Mouse (Mus musculus) central nervous system, embryonic 14 days (tissue): ENCODE results near the gene Slc16a12. TPM values are rescaled to one million over a fixed set of nuclear protein-coding genes. Genes with fewer than 3 reads are reported as not detected.

Experiments
- polyA plus RNA-seq: library from polyadenylated mRNA; depleted of rRNA; stranded (reverse); fragments of >200 nt; gene quantifications from 2 replicates; pipeline ENCODE4 v1.2.3, GENCODE M21; 2012; rRNA removed

Gene Slc16a12
- 1.7 and 1.9 TPM in 2 replicates for polyA plus RNA-seq

DNA sequence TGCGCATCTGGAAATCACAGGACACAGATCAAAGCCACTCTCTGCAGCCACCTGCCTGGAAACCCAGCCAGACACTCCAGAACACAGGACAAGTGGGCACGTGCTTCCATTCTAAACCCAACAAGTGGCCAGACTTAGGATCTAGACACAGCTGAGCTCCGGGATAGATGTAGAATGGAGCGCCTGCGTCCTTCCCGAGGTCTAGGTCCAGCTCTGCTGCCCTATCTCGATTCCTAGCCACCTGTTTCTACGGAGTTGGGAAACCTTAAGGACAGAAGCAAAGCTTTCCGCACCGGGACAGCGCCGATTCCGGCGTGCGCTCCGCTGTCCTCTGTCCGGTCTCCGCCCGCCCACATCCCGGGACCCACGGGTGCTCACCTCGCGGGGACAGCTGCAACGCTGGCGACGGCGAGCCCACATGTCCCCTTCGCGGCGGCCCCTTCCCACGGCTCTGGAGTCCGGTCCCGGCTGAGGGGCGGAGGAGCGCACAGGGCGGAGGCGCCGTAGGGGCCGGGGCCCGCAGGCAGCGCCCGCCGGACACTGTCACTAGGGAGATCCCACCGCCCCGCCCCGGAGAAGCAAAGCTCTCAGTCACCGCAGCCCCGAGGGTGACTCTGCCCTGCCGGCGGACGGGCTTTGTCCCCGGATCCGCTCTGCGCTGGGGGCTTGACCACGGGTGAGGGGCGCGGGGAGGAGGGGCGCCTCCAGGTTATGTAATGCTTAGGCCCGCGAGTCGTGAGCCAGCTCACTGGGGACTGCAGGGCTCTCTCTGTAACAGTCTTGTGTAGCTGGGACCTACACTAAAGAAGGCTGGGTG lies at the start of gene Slc16a12:
Gene Slc16a12, minus strand, starts transcription at position 602 of the 817 bp plus-strand sequence.

DNA sequence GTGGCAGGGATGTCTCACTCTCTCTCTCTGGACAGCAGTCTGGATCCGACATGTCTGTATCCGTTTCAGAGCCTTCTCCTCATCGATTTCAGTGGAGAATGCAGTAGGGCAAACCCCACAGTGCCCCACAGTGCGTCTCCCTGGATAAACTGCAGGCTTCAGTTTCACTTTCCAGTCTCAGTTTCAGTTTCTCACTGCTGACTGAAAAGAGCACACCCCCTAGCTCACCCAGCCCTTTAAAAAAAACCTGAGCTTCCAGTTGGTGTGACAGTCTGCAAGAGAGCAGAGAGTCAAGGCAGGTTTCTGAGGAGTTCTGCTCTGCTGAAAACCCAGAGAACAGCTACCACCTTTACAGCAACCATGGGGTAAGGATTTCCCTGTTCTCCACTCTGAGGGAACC lies 106.5 kb downstream of the Slc16a12 start, which contains the start of the genes Ifit1bl2 and Ifit1:
Gene Ifit1bl2, minus strand, starts transcription at position 121 of the 400 bp plus-strand sequence.
Gene Ifit1, plus strand, starts transcription at position 249 of the 400 bp plus-strand sequence.

Other genes with a start within 250 kb of the Slc16a12 start
- 16.4 and 22.1 TPM in 2 replicates for gene Lipa, start 219.8 kb downstream of the Slc16a12 start, polyA plus RNA-seq
- gene Ifit2, start 196.6 kb downstream of the Slc16a12 start, polyA plus RNA-seq = 4.1 and 4.3 TPM in 2 replicates
- gene Ifit3, start 163.8 kb downstream of the Slc16a12 start, polyA plus RNA-seq = 5.2 and 7.9 TPM in 2 replicates
- gene Ifit1bl1, start 145.3 kb downstream of the Slc16a12 start, polyA plus RNA-seq = 1.1 and 1.5 TPM in 2 replicates
- gene Ifit3b, start 139.3 kb downstream of the Slc16a12 start, polyA plus RNA-seq = 0.77 and 1.4 TPM in 2 replicates
- gene Ifit1bl2, start 106.5 kb downstream of the Slc16a12 start, polyA plus RNA-seq = 0.11 and 0.16 TPM in 2 replicates
- gene Ifit1, start 106.4 kb downstream of the Slc16a12 start, polyA plus RNA-seq = 2.4 and 3.6 TPM in 2 replicates
- gene Pank1, start 132.2 kb upstream of the Slc16a12 start, polyA plus RNA-seq = 4.1 and 4.4 TPM in 2 replicates
- 14.8 and 18.1 TPM in 2 replicates for gene Kif20b, start 175.1 kb upstream of the Slc16a12 start, polyA plus RNA-seq